Mouse (Mus musculus) midbrain, embryonic 13.5 days (tissue): Measurements from ENCODE around the gene Gm13288. TPM values are rescaled to one million over a fixed set of nuclear protein-coding genes. Genes with fewer than 3 reads are reported as not detected.
"Not testable (repeated sequence)": the region's sequence is repeated elsewhere in the genome, so short reads cannot be mapped to it uniquely, and the experiment has no call there.

Experiments used
- ATAC-seq: fragments of 200-750 bp; cut with Nextera tagmentation; 2 replicates; pipeline ENCODE4 v1.8.0; 2017; ENCODE audit warnings: mild to moderate bottlenecking, moderate TSS enrichment, moderate library complexity
- H3K27ac ChIP-seq: fragments of 300-500 bp; sonication (generic); 2 replicates; pipeline ENCODE4 v1.5.1; 2015; ENCODE audit warnings: inconsistent platforms, mild to moderate bottlenecking, moderate library complexity
- H3K27me3 ChIP-seq: fragments of 300-500 bp; sonication (generic); 2 replicates; pipeline ENCODE4 v1.6.1; 2015; ENCODE audit warnings: mild to moderate bottlenecking, inconsistent platforms
- H3K36me3 ChIP-seq: fragments of 300-500 bp; sonication (generic); 2 replicates; pipeline ENCODE4 v1.6.1; 2015; ENCODE audit warnings: mild to moderate bottlenecking, inconsistent platforms
- H3K4me1 ChIP-seq: fragments of 300-500 bp; sonication (generic); replicated peaks from 2 replicates; pipeline ENCODE4 v1.6.1; 2015; ENCODE audit warnings: inconsistent platforms
- H3K4me2 ChIP-seq: fragments of 300-500 bp; sonication (generic); replicated peaks from 2 replicates; pipeline ENCODE4 v1.6.1; 2015; ENCODE audit warnings: moderate library complexity, mild to moderate bottlenecking, inconsistent platforms
- H3K4me3 ChIP-seq: fragments of 300-500 bp; sonication (generic); replicated peaks from 2 replicates; pipeline ENCODE4 v1.5.1; 2015; ENCODE audit warnings: mild to moderate bottlenecking, inconsistent platforms
- H3K9ac ChIP-seq: fragments of 300-500 bp; sonication (generic); replicated peaks from 2 replicates; pipeline ENCODE4 v1.6.1; 2015; ENCODE audit warnings: mild to moderate bottlenecking, inconsistent platforms
- H3K9me3 ChIP-seq: fragments of 300-500 bp; sonication (generic); 2 replicates; pipeline ENCODE4 v1.6.1; 2016; ENCODE audit warnings: mild to moderate bottlenecking, inconsistent platforms
- WGBS: fragments of 180-500 bp; shearing (Covaris S2); methylation state at CpG from one replicate; pipeline ENCODE4 v1.1.7; 2015; 5-methylcytosine and 5-hydroxymethylcytosine counted together
- polyA plus RNA-seq: library from polyadenylated mRNA; unstranded; fragments of >200 nt; fragmentation: Nextera tagmentation; extraction: Ambion mirVana; gene quantifications from 2 replicates; pipeline ENCODE4 v1.2.1, GENCODE M21; 2015

The Gm13288 gene
- polyA plus RNA-seq, 1 experiment from 2014 or later = not detected

- Histone ChIP-seq H3K4me3 (no peak within 1 kb of the TSS), H3K9ac (no peak within 1 kb of the TSS), H3K36me3 (no peaks in the 10 kb centered on the region), H3K9me3 (no peaks in the 10 kb centered on the region), H3K27ac (no peak within 1 kb of the TSS), H3K4me2 (no peak within 1 kb of the TSS), H3K4me1 (no peaks in the 10 kb centered on the region), H3K27me3 (no peaks in the 10 kb centered on the region)
- 89% methylated on average over 1 of the region's 1 CpGs for WGBS
- ATAC-seq = no peak
Measured at GRCm38 (mm10) chr4:88819659-88820058, 14.3 kb downstream of the Gm13288 start, which contains the start of gene Ifna11. Gene Ifna11 (plus strand): TSS chr4:88819959.

- Histone ChIP-seq H3K4me1 (no peaks in the 10 kb centered on the region), H3K27me3 (no peaks in the 10 kb centered on the region), H3K27ac (no peak overlapping the region), H3K4me2 (no peak overlapping the region), H3K36me3 (no peaks in the 10 kb centered on the region), H3K4me3 (no peak overlapping the region), H3K9me3 (no peaks in the 10 kb centered on the region), H3K9ac (no peak overlapping the region)
- no peak for ATAC-seq
- 25% methylated on average over 4 of the region's 4 CpGs for WGBS
Measured at GRCm38 (mm10) chr4:88822995-88823394, 17.7 kb downstream of the Gm13288 start.

- not testable (repeated sequence) for H3K9me3 ChIP-seq, H3K27me3 ChIP-seq, H3K4me2 ChIP-seq, H3K27ac ChIP-seq, H3K36me3 ChIP-seq, H3K9ac ChIP-seq, ATAC-seq, H3K4me1 ChIP-seq, H3K4me3 ChIP-seq
Measured at GRCm38 (mm10) chr4:88827116-88827515, 21.8 kb downstream of the Gm13288 start, which contains the start of gene Ifna6. Gene Ifna6 (plus strand): TSS chr4:88827416.

GRCm38 (mm10) chr4:88830523-88830922, 25.2 kb downstream of the Gm13288 start:
- no peak overlapping the region for H3K27ac ChIP-seq
- no peak for ATAC-seq
- 21% methylated on average over 4 of the region's 4 CpGs for WGBS
- no peaks in the 10 kb centered on the region for H3K9me3 ChIP-seq
- H3K27me3 ChIP-seq = no peaks in the 10 kb centered on the region
- no peak overlapping the region for H3K9ac ChIP-seq
- H3K4me3 ChIP-seq = no peak overlapping the region
- no peak overlapping the region for H3K4me2 ChIP-seq
- no peaks in the 10 kb centered on the region for H3K4me1 ChIP-seq
- H3K36me3 ChIP-seq = no peaks in the 10 kb centered on the region

GRCm38 (mm10) chr4:88835225-88835624, 29.9 kb downstream of the Gm13288 start, which contains the start of gene Ifna5:
Gene Ifna5 (plus strand): TSS chr4:88835525.
- not testable (repeated sequence) for ATAC-seq, H3K4me2 ChIP-seq, H3K27ac ChIP-seq, H3K36me3 ChIP-seq, H3K9ac ChIP-seq, H3K4me1 ChIP-seq, H3K27me3 ChIP-seq, H3K4me3 ChIP-seq, H3K9me3 ChIP-seq
- 81% methylated on average over 1 of the region's 1 CpGs for WGBS

- no peaks in the 10 kb centered on the region for H3K36me3 ChIP-seq
- 53% methylated on average over 3 of the region's 3 CpGs for WGBS
- no peaks in the 10 kb centered on the region for H3K9me3 ChIP-seq
- no peak for ATAC-seq
- no peak overlapping the region for H3K4me3 ChIP-seq
- no peak overlapping the region for H3K4me2 ChIP-seq
- no peak overlapping the region for H3K27ac ChIP-seq
- no peaks in the 10 kb centered on the region for H3K27me3 ChIP-seq
- no peak overlapping the region for H3K9ac ChIP-seq
- H3K4me1 ChIP-seq = no peaks in the 10 kb centered on the region
Measured at GRCm38 (mm10) chr4:88838828-88839227, 33.5 kb downstream of the Gm13288 start.

GRCm38 (mm10) chr4:88840058-88840457, 34.7 kb downstream of the Gm13288 start:
- no peak overlapping the region for H3K4me3 ChIP-seq
- no peaks in the 10 kb centered on the region for H3K9me3 ChIP-seq
- 87% methylated on average over 3 of the region's 3 CpGs for WGBS
- H3K27me3 ChIP-seq = no peaks in the 10 kb centered on the region
- H3K4me2 ChIP-seq = no peak overlapping the region
- no peak overlapping the region for H3K9ac ChIP-seq
- ATAC-seq = no peak
- H3K36me3 ChIP-seq = no peaks in the 10 kb centered on the region
- no peaks in the 10 kb centered on the region for H3K4me1 ChIP-seq
- no peak overlapping the region for H3K27ac ChIP-seq

- no peaks in the 10 kb centered on the region for H3K27me3 ChIP-seq
- no peak within 1 kb of the TSS for H3K4me3 ChIP-seq
- H3K4me1 ChIP-seq = no peaks in the 10 kb centered on the region
- no peak within 1 kb of the TSS for H3K9ac ChIP-seq
- H3K4me2 ChIP-seq = no peak within 1 kb of the TSS
- H3K27ac ChIP-seq = no peak within 1 kb of the TSS
- H3K36me3 ChIP-seq = no peaks in the 10 kb centered on the region
- WGBS = 44% methylated on average over 2 of the region's 2 CpGs
- ATAC-seq = no peak
- H3K9me3 ChIP-seq = no peaks in the 10 kb centered on the region
Measured at GRCm38 (mm10) chr4:88841438-88841911, 36.1 kb downstream of the Gm13288 start, which contains the start of gene Ifna4. Gene Ifna4 (plus strand): TSS chr4:88841861.

- Histone ChIP-seq H3K9ac (no peak overlapping the region), H3K9me3 (no peaks in the 10 kb centered on the region), H3K27me3 (no peaks in the 10 kb centered on the region), H3K36me3 (no peaks in the 10 kb centered on the region), H3K4me2 (no peak overlapping the region), H3K4me3 (no peak overlapping the region), H3K4me1 (no peaks in the 10 kb centered on the region), H3K27ac (no peak overlapping the region)
- WGBS = 76% methylated on average over 2 of the region's 2 CpGs
- ATAC-seq = no peak
Measured at GRCm38 (mm10) chr4:88845334-88845733, 40.0 kb downstream of the Gm13288 start.

- H3K27me3 ChIP-seq = no peaks in the 10 kb centered on the region
- no peak for ATAC-seq
- 0 out of 2 replicates have a peak, but pooled peaks cover 2% of the 10 kb centered on the region for H3K4me1 ChIP-seq
- H3K4me3 ChIP-seq = no peak within 1 kb of the TSS
- no peaks in the 10 kb centered on the region for H3K36me3 ChIP-seq
- H3K9me3 ChIP-seq = no peaks in the 10 kb centered on the region
- WGBS = 76% methylated on average over 1 of the region's 1 CpGs
- H3K4me2 ChIP-seq = no peak within 1 kb of the TSS
- no peak within 1 kb of the TSS for H3K9ac ChIP-seq
- H3K27ac ChIP-seq = no peak within 1 kb of the TSS
Measured at GRCm38 (mm10) chr4:88849698-88850097, 44.4 kb downstream of the Gm13288 start, which contains the start of gene Ifna1. Gene Ifna1 (plus strand): TSS chr4:88850087.

GRCm38 (mm10) chr4:88851026-88851763, 45.9 kb downstream of the Gm13288 start:
- no peak overlapping the region for H3K9ac ChIP-seq
- no peaks in the 10 kb centered on the region for H3K27me3 ChIP-seq
- H3K27ac ChIP-seq = no peak overlapping the region
- WGBS = 16% methylated on average over 4 of the region's 4 CpGs
- no peaks in the 10 kb centered on the region for H3K36me3 ChIP-seq
- H3K9me3 ChIP-seq = no peaks in the 10 kb centered on the region
- H3K4me3 ChIP-seq = no peak overlapping the region
- peak; percentile 48; the same call in 1 of the 2 replicates for ATAC-seq
- 0 out of 2 replicates have a peak, but pooled peaks cover 2% of the 10 kb centered on the region for H3K4me1 ChIP-seq
- H3K4me2 ChIP-seq = no peak overlapping the region
